Mouse (Mus musculus): Measurements from ENCODE around the gene Fancf. TPM values are rescaled to one million over a fixed set of nuclear protein-coding genes. Genes with fewer than 3 reads are reported as not detected.

Fancf gene
- 4.2 and 6.7 TPM in 2 replicates for polyA plus RNA-seq (2012)

GRCm38 (mm10) chr7:51862097-51862492 lies at the start of gene Fancf:
Gene Fancf (minus strand): TSS chr7:51862267.

GRCm38 (mm10) chr7:51861250-51862096 lies 594 bp downstream of the Fancf start, which contains the start of gene Gas2:
Gene Gas2 (plus strand): TSS chr7:51862015.

Other genes starting within 250 kb of the Fancf start
- not detected in 2 replicates for gene Slc17a6, start 240.3 kb downstream of the Fancf start, polyA plus RNA-seq (2012)
- gene Gas2, start 252 bp downstream of the Fancf start, polyA plus RNA-seq (2012): 1.6 and 2.3 TPM in 2 replicates
- 84.9 and 109 TPM in 2 replicates for gene Svip, start 143.8 kb upstream of the Fancf start, polyA plus RNA-seq (2012)
- not detected in 2 replicates for gene 1700015G11Rik, start 153.5 kb upstream of the Fancf start, polyA plus RNA-seq (2012)

All from megakaryocyte-erythroid progenitor cell, adult 5 weeks (primary cell).